Mouse (Mus musculus): ENCODE results near the gene Tnfrsf12a. TPM values are rescaled to one million over a fixed set of nuclear protein-coding genes. Genes with fewer than 3 reads are reported as not detected.

The Tnfrsf12a gene
- 4.9 and 5.6 TPM in 2 replicates for polyA plus RNA-seq (2012; ENCODE audit: insufficient read depth, insufficient read length, missing spikeins)

- Histone ChIP-seq H3K4me1 (ENCODE audit: control insufficient read depth, insufficient read depth, low read length) (peaks cover 17% of the 10 kb centered on the region), H3K4me3 (ENCODE audit: insufficient read depth, low read length) (peak within 1 kb of the TSS; percentile 74), H3K27ac (ENCODE audit: insufficient read depth, low read depth, low read length) (peak within 1 kb of the TSS; percentile 24; the same call in 1 of the 2 replicates)
- no peak for TF ChIP-seq POLR2A (IDR thresholded peaks at IDR 0.05; ENCODE audit: borderline replicate concordance, low read depth, low read length)
- TF ChIP-seq CTCF (IDR thresholded peaks at IDR 0.05; ENCODE audit: low read depth, low read length): no peak
Observed at GRCm38 (mm10) chr17:23677236-23677679, at the start of gene Tnfrsf12a. Gene Tnfrsf12a (minus strand): TSS chr17:23677468.

- H3K27ac ChIP-seq (ENCODE audit: insufficient read depth, low read depth, low read length): peak overlapping the region; percentile 86
- TF ChIP-seq CTCF (IDR thresholded peaks at IDR 0.05; ENCODE audit: low read depth, low read length): no peak
- no peak for TF ChIP-seq POLR2A (IDR thresholded peaks at IDR 0.05; ENCODE audit: borderline replicate concordance, low read depth, low read length)
- peaks cover 19% of the 10 kb centered on the region for H3K4me1 ChIP-seq (ENCODE audit: control insufficient read depth, insufficient read depth, low read length)
Observed at GRCm38 (mm10) chr17:23726758-23727142, 49.5 kb upstream of the Tnfrsf12a start.

GRCm38 (mm10) chr17:23725999-23726757, 48.9 kb upstream of the Tnfrsf12a start, which contains the start of gene Pkmyt1:
Gene Pkmyt1 (plus strand): TSS chr17:23726336.
- no peak for TF ChIP-seq CTCF (IDR thresholded peaks at IDR 0.05; ENCODE audit: low read depth, low read length)
- TF ChIP-seq POLR2A (IDR thresholded peaks at IDR 0.05; ENCODE audit: borderline replicate concordance, low read depth, low read length): no peak
- Histone ChIP-seq H3K27ac (ENCODE audit: insufficient read depth, low read depth, low read length) (peak within 1 kb of the TSS; percentile 86), H3K4me1 (ENCODE audit: control insufficient read depth, insufficient read depth, low read length) (peaks cover 19% of the 10 kb centered on the region), H3K4me3 (ENCODE audit: insufficient read depth, low read length) (peak within 1 kb of the TSS; percentile 73)

More at GRCm38 (mm10) chr17:23726758-23727142, 49.5 kb upstream of the Tnfrsf12a start:
- peak overlapping the region; percentile 73 for H3K4me3 ChIP-seq (ENCODE audit: insufficient read depth, low read length)

GRCm38 (mm10) chr17:23725477-23725876, 48.2 kb upstream of the Tnfrsf12a start:
- no peak for TF ChIP-seq CTCF (IDR thresholded peaks at IDR 0.05; ENCODE audit: low read depth, low read length)
- no peak for TF ChIP-seq POLR2A (IDR thresholded peaks at IDR 0.05; ENCODE audit: borderline replicate concordance, low read depth, low read length)
- Histone ChIP-seq H3K4me1 (ENCODE audit: control insufficient read depth, insufficient read depth, low read length) (peaks cover 19% of the 10 kb centered on the region), H3K4me3 (ENCODE audit: insufficient read depth, low read length) (peak overlapping the region; percentile 54), H3K27ac (ENCODE audit: insufficient read depth, low read depth, low read length) (peak overlapping the region; percentile 46)

- peaks cover 18% of the 10 kb centered on the region for H3K4me1 ChIP-seq (ENCODE audit: control insufficient read depth, insufficient read depth, low read length)
- H3K4me3 ChIP-seq (ENCODE audit: insufficient read depth, low read length): no peak within 1 kb of the TSS
- H3K27ac ChIP-seq (ENCODE audit: insufficient read depth, low read depth, low read length): no peak within 1 kb of the TSS
- no peak for TF ChIP-seq CTCF (IDR thresholded peaks at IDR 0.05; ENCODE audit: low read depth, low read length)
- no peak for TF ChIP-seq POLR2A (IDR thresholded peaks at IDR 0.05; ENCODE audit: borderline replicate concordance, low read depth, low read length)
Observed at GRCm38 (mm10) chr17:23722376-23723125, 45.3 kb upstream of the Tnfrsf12a start, which contains the start of gene 1520401A03Rik. Gene 1520401A03Rik (minus strand): TSS chr17:23722783.

GRCm38 (mm10) chr17:23721886-23722285, 44.6 kb upstream of the Tnfrsf12a start:
- peaks cover 14% of the 10 kb centered on the region for H3K4me1 ChIP-seq (ENCODE audit: control insufficient read depth, insufficient read depth, low read length)
- H3K27ac ChIP-seq (ENCODE audit: insufficient read depth, low read depth, low read length): no peak overlapping the region
- TF ChIP-seq CTCF (IDR thresholded peaks at IDR 0.05; ENCODE audit: low read depth, low read length) (no peak), POLR2A (IDR thresholded peaks at IDR 0.05; ENCODE audit: borderline replicate concordance, low read depth, low read length) (no peak)
- no peak overlapping the region for H3K4me3 ChIP-seq (ENCODE audit: insufficient read depth, low read length)

GRCm38 (mm10) chr17:23719455-23719854, 42.2 kb upstream of the Tnfrsf12a start:
- TF ChIP-seq CTCF (IDR thresholded peaks at IDR 0.05; ENCODE audit: low read depth, low read length): no peak
- no peak for TF ChIP-seq POLR2A (IDR thresholded peaks at IDR 0.05; ENCODE audit: borderline replicate concordance, low read depth, low read length)
- Histone ChIP-seq H3K27ac (ENCODE audit: insufficient read depth, low read depth, low read length) (no peak overlapping the region), H3K4me1 (ENCODE audit: control insufficient read depth, insufficient read depth, low read length) (peaks cover 7% of the 10 kb centered on the region), H3K4me3 (ENCODE audit: insufficient read depth, low read length) (no peak overlapping the region)

- H3K4me3 ChIP-seq (ENCODE audit: insufficient read depth, low read length): no peak overlapping the region
- peaks cover 7% of the 10 kb centered on the region for H3K4me1 ChIP-seq (ENCODE audit: control insufficient read depth, insufficient read depth, low read length)
- no peak overlapping the region for H3K27ac ChIP-seq (ENCODE audit: insufficient read depth, low read depth, low read length)
- TF ChIP-seq POLR2A (IDR thresholded peaks at IDR 0.05; ENCODE audit: borderline replicate concordance, low read depth, low read length) (no peak), CTCF (IDR thresholded peaks at IDR 0.05; ENCODE audit: low read depth, low read length) (no peak)
Observed at GRCm38 (mm10) chr17:23717003-23717402, 39.7 kb upstream of the Tnfrsf12a start.

- TF ChIP-seq POLR2A (IDR thresholded peaks at IDR 0.05; ENCODE audit: borderline replicate concordance, low read depth, low read length): no peak
- TF ChIP-seq CTCF (IDR thresholded peaks at IDR 0.05; ENCODE audit: low read depth, low read length): peak; percentile 84
- Histone ChIP-seq H3K4me1 (ENCODE audit: control insufficient read depth, insufficient read depth, low read length) (no peaks in the 10 kb centered on the region), H3K27ac (ENCODE audit: insufficient read depth, low read depth, low read length) (no peak overlapping the region), H3K4me3 (ENCODE audit: insufficient read depth, low read length) (no peak overlapping the region)
Observed at GRCm38 (mm10) chr17:23706212-23706611, 28.9 kb upstream of the Tnfrsf12a start.
